Mouse (Mus musculus): ENCODE measurements at regions not wholly inside any gene's neighbourhood (a gene's known extent, or its start where the extent isn't known, plus 50 kb on each side); places are given as distances from the start of the nearest gene placed in this dataset.

GRCm38 (mm10) chr2:34065592-34065991 is 177.8 kb upstream of the Mvb12b start:
- TF ChIP-seq CTCF (conservative IDR thresholded peaks at IDR 0.05; ENCODE audit: insufficient read depth, insufficient read length, low read depth, low read length) (no peak), POLR2A (IDR thresholded peaks at IDR 0.05; ENCODE audit: low read depth, low read length) (no peak)
